Mouse (Mus musculus) embryo, embryonic 10.5 days (tissue): Measurements from ENCODE around the gene Has3.
"Not testable (repeated sequence)": the region's sequence is repeated elsewhere in the genome, so short reads cannot be mapped to it uniquely, and the experiment has no call there.

Experiments
- DNase-seq: peaks from one replicate; pipeline ENCODE4 v3.0.0-alpha.2; 2015; ENCODE audit warnings: low spot score

Gene Has3

DNA sequence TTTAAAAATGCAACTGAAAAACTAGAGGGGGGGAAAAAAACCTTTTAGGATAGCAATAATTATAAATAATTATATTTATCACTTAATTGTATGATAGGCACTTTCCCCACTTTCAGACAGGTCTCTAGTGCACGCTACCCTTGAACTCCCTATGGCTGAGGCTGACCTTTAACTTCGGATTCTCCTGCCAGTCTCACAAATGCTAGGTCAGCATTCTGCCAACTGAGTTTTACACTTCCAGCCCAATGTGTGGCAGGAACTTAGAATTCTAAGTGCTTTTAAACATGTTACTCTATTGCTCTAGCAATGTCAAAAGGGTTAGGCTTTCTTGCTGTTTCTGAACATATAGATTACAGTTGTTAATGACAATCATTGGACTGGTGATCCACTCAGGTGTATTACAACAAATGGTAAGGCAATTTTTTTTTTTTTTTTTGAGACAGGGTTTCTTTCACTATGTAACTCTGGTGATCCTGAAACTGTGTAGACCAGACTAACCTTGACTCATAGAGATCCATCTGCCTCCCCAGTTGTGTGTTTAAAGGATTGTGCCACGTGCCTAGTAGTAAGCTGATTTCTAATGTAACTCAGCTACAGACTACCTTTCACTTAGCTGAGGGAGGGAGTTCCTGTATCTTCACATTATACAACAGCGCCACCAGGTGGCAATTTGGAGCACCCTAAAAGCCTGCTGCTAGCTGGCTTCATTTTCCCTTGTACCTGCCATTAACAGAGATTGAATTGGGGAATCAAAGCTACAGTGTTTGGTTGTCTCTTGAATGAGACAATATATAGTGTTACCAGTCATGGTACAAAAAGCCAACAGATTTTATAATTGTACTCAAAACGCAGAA, 17.5 kb downstream of the Has3 start:
- DNase-seq = peak; percentile 89

DNA sequence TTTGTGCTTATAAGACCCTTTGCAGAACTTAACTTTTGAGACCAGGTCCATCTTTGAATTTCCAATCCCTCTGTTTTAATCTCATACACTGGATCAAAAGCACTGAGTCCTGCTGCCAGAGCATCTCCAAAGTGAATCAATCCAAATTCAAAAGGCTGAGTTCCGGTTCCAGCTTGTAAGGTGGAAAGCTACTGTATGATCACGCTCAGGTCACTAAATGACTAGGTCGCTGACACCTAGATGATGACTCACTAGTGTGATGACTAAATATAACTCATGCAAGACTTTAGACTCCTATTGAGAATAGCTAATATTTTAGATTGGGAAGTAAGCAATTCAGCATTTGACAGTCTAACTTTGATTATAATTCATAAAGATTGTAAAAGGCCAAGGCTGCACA, 18.8 kb downstream of the Has3 start:
- DNase-seq = no peak

DNA sequence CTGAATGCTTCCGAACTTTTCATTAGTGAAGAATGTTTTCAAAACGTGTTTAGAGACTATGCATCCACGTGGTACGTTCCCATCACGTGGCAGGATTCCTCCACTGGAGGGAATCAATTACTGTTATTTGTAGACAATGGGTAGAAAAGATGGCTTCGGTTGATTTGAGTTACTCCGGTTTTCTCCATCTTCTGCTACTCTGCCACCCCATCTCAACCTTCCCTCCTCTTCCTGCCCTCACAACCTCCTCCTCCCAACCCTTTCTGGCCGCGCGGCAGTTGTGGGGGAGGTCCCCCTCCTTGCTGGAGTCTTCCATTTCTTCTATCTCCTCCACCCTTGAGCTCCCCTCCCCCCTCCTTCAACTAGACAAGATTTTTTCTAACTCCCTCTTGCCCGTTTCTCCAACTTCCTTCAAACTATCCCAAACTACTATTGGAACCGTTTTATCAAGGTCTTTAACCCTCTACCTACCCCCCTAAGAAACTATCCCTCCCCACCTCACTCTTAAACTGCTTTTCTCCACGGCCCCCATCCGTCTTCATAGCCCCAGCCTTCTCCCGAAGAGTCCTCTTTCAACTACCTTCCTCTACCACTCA, 22.3 kb downstream of the Has3 start:
- DNase-seq = peak; percentile 78

DNA sequence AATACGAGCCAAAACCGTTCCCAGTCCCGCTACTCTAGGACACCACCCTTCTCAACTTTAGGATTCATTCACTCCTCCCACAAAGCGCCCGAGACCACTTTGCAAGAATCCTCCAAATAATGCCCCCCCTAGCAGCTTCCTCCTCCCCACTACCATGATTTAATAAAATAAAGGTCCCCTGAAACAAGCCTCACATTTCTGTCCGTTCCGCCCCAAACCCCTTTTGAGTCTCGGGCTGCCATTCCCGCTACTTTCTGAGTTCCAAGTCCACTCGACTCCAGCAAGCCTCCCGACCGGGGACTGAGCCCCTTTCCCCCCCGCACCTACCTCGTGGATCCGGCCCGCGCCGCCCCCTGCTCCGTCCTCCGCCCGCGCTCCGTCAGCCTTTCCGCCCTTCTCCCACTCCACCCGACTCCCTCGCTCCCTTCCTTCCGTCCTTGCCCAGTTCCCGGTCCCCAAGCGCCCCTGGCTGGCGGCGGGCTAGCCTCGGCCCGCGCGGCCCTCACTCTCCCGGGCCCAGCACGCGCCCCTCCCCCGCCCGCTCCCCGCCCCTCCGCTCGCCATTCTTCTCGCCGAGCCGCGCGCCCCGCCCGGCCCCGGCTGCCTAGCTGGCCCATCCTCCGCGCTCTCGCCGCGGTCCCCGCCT, 22.9 kb downstream of the Has3 start:
- peak; percentile 70 for DNase-seq

DNA sequence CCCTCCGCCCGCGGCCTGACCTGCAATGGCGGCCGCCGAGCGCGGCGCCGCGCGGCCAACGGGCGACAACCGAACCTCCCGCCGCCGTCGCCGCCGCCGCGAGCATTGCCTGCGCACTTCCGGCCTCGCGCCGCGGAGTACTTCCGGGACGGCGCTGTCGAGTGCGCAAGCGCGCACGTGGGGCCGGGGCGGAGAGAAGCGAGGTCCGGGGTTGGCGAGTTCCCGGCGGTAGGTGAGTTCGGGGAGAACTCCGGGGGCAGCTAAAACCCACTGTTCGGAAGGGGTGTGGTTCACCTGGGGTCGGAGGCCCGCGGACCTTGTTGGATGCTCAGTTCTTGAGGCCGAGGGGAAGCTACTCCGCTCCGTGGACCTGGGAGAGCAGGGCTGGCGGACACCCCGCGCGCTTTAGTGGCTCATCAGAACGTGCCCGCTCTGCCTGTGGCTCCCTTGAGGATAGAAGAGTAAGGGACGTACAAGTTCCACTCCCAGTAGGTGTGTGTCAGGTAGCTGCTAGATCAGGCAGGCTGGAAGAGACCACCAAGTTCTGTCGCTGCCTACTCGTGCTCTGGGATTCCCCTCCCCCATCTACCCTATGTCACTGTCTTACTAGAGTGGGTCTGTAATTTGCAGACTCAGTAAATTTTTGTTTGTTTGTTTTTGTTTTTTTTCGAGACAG, 23.6 kb downstream of the Has3 start, which contains the start of gene Utp4:
Utp4 (plus strand) TSS at position 156 of the 676 bp plus-strand sequence.
- DNase-seq = peak; percentile 88

DNA sequence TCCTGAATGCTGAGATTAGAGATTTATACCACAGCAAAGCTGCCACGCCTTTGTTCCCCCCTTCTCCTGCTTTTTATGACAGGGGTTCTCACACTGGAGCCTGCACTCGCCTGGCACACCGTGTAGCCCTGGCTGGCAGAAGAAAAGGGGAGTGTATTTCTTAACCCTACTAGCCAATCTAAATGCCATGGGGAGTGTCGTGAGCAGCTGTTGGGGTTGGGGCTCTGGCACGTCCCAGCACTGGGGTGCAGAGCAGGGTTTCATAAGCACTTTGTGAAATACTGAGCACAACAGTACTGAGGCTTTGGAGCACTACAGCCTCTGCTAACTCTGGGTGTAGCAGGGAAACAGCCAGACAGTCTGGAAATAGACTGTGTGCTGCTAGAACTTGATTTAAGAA, 29.4 kb downstream of the Has3 start:
- no peak for DNase-seq

DNA sequence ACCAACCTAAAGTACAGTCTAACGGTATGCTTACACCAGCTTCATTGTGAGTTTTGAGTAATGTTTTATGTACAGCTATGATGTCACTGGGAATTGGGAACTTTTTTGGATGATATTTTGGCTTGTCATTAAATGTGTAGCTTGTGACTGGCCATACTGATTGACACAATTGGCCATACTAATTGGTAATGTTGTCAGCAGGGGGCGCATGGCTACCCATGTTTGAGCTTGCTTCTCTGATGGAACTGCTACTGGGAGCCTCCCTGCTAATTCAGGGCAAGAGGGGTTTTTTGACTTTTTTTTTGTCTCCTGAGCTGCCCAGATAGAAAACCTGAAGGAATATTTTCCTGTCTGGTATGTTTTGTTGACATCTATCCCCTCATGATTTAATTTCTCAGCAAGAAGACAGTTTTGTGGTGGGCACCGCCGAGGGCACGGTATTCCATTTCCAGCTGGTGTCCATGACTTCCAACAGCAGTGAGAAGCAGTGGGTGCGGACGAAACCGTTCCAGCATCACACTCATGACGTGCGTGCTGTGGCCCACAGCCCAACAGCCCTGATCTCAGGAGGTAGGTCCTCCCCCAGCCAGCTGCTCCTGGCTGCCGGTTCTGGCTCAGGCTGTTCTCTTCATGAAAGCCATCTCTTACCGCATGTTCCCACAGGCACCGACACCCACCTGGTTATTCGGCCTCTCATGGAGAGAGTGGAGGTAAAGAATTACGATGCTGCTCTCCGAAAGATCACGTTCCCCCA, 35.9 kb downstream of the Has3 start:
- DNase-seq = peak; percentile 73

DNA sequence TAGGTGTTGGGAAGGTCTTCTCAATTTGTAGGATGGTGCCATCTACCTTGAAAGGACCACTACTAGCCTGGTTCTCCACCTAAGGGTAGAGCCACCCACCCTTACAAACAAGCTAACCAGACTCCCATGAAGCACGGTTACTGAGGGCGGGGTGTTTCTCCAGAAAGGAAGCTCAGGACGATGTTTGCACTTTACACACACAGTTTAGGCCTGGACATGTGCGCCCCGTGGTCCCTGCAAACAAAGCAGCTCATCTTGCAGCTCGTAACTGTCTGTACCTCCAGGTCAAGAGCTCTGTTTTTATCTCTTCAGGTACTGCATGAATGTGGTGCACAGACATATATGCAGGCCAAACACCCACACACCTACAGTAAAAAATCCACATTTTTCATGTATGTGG, 36.6 kb downstream of the Has3 start:
- no peak for DNase-seq

DNA sequence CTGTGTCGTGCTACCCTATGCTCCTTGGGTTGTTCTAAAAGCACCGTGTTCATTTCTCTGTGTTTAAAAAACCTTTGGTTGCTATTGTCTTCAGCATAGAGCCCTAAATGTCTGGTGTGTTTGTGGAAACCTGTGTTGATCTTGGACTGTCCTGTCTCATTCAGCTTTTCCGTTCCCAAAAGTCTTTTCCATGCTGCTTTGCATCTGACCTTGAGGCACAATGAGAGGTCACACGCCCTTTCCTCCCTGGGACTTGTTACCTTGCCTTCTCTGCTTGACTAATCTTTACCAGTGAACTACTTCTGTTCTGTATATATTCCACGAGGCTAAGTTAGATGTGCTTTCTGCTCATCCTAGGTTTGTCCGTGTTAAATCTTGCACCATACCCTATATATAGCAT, 37.4 kb downstream of the Has3 start:
- DNase-seq = no peak

DNA sequence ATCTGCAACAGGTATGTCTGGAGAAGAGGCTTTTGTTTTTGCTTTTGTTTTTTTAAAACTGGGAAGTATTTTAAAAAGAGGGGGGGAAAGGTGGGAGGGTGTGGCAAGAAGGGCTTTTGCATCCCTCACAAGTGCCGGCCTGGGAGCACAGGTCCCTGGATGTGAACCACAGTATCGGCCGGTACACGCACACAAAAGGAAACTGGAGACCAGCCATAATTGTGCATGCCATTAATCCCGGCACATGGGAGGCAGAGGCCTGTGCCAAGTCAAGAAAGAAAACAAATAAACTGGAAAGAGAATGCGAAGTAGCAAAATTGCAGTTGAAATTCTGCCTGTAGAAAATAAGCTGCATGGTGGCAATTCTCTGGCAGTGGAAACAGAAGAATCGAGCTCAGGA, 38.2 kb downstream of the Has3 start:
- no peak for DNase-seq

DNA sequence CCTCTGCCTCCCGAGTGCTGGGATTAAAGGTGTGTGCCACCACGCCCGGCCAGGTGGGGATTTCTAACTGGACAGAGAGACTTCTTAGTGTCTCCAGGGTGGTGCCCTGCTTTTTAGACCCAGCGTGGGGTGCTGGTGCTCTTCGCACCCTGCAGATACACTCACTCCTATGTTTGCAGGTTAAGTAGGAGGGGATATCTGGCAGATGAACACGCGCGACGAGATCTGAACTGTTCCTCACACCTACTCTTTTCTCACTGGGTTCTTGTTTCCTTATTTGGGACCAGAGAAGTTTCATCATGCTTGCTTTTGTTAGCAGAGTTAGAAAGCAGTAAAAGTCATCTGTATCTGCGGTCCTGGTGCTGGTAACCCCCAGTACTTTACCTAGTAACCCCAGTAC, 43.6 kb downstream of the Has3 start:
- DNase-seq = no peak

DNA sequence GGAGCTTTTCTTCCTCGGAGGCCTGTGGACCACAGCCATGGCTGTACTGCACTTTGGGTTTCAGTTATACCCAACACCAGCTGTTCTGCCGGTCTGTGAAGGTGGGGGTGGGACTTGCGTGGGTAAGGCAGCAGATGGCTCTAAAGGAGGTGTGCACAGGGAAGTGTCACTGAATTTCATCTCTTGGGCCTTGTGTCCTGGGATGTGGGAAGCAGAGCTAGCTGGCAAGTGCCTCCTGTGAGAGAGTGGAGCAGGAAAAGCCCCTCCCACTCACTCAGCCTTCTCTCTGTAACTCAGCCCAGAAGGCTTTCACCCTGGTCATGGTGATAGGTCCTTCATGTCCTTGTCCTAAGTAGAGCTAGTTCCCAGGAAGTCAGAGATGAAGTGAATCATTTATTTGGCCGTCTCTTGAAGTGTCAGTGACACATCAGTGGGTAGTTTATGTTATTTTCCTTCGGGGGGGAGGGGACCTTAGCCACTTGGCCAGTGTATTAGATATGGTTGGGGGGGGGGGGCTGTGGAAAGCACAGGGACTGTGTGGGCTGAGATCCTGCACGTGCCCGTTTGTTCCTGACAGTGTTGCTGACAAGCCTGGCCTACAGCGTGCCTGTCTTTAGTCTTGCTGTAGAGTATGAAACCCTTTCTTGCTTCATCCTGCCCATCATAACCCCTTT, 49.8 kb downstream of the Has3 start:
- DNase-seq = no peak

DNA sequence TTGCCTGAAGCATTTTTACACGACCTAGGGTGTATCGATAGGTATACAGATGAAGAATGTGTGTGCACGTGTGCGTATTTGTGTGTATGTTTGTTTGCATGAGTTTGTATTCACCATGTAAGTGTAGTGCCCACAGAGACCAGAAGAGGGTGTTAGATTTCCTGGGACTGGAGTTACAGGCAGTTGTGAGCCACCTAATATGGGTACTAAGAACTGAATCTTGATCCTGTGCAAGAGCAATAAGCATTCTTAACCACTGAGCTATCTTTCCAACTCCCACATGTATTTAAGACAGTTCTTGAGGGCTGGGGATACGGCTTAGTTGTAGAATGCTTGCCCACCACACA, 50.3 kb downstream of the Has3 start:
- DNase-seq = no peak

DNA sequence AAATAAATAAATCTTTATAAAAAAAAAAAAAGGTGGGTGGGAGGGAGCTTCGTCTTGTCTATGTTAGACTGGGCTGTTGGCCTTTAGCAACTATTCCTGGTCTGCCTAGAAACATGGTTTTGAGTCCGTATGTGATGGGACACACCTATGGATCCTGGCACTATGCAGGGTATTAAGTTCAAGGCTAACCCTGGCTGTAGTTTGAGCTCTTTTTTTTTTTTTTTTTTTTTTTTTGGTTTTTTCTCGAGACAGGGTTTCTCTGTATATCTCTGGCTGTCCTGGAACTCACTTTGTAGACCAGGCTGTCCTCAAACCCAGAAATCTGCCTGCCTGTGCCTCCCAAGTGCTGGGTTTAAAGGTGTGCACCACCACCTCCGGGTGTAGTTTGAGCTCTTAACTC, 54.0 kb downstream of the Has3 start:
- no peak for DNase-seq

DNA sequence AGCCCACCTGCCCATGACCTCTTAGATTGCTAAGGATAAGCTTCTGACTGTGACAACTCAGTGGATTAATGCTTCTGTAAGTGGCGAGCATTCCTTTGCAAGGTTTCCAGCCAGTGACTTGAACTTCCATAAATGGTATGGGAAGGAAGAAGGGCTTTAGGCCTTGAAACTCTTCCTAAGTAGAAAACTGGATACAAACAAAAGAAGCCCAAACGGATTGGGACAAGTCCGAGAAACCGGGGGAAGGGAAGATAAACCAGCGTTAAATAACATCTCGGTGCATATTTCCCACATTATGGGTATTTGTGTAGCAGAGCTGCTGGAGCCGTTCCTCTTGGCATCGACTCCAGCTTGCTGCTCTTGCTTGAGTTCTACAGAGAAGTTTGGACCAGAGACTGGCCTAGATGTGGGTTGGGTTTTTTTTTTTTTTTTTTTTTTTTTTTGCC, 54.9 kb downstream of the Has3 start:
- DNase-seq = no peak

DNA sequence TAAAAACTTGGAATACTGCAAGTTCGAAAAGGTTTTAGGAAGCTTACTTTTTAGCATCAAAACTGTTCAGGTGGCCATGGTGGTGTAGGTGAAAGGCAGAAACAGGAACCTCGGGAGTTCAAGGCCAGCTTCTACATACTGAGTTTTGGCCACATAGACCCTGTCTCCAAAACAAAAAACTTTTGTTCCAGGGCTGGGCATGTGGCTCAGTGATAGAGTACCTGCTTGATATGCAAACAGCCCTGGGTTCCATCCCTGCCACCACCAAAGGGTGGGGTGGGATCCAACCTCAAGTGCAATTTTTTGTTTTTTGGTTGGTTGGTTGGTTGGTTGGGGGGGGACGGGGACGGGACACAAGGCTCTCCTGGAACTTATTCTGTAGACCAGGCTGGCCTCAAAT, 55.4 kb downstream of the Has3 start:
- no peak for DNase-seq

DNA sequence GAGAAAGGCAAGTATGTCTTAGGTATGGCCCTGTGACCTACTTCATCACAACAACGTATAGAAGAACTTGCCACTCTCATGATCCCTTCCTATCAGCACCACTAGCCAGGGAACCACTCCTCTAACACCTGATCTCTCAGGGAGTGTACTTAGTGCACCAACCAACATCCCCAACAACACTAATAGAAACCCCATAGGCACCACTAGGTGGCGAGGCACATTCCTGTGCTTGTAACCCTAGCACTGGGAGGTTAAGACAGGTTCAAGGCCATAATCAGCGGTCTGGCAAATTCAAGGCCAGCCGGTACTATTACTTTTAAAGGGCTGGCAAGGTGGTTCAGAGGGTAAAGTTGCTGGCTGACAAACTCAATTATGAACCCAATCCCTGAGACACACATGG, 57.2 kb downstream of the Has3 start:
- DNase-seq = peak; percentile 54

DNA sequence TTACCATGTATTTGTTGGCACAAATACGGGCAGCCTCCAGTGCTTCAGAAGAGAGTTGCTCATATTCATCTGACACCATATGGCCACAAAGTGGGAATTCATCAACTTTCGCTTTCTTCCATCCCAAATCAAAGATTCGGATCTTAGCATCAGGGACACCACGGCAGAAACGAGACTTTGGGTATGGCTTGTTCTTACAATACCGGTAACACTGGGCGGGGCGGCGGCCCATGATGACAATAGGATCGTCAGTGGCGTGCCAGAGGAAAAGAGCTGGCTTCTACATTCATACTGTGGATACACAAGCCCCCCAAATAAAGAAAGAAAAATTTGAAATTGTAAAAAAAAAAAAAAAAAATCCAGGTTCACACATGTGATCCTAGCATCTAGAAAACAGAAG, 58.1 kb downstream of the Has3 start:
- not testable (repeated sequence) for DNase-seq

DNA sequence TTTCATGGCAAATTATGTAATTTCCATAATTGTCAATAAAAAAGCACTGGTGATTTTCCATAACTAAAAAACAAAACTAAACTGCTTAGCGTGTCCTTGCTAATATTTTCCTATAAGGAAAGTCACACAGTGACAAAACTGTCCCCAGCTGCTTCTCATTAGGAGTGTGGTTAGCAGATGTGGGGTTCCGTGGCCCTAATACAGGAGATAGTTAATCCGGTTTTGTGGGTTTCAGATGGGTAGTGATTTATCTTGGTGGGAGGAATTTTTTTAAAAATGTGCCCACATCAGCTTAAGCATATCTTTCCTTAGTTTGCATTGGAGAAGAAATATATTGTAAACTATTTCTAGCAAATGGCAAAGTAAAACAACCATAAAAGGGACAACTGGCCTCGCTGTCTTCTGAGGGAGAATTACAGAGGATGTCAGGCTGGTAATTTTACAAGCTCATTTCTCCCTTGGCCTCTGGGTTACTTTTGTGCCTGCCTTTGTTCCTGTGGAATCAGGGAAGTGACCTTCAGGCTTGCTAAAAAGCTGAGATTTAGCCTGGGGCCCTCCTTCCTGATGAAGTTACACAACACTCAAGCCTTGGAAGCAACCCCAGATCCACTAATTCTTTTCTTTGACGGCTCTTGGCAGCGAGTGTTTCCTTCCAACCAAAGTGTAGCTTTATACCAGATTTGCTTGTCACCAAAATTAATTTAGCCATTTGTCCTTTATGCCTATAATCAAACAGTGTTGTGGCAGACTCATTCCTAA, 59.3 kb downstream of the Has3 start:
- DNase-seq = peak; percentile 59

DNA sequence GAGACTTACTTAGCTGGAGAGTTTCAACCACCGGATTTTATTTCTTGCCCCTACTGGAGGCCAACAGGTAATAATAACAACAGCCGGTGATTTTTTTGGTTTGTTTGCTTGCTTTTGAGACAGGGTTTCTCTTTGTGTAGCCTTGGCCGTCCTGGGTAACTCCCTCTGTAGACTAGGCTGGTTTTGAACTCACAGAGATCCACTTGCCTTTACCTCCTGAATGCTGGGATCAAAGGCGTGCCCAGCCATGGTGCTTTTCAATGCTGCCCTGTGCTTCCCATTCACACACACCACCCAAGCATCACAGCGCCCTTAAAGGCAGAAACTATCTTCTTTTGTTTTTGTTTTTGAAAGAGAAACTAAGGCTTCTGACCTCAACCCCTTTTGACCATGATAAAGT, 59.9 kb downstream of the Has3 start:
- no peak for DNase-seq
